Mouse (Mus musculus): ENCODE data around the gene Nploc4. TPM values are rescaled to one million over a fixed set of nuclear protein-coding genes. Genes with fewer than 3 reads are reported as not detected.

Nploc4 gene
- total and polyA plus RNA-seq, 2 experiments from 2014 or later: 28.6 to 65.8 TPM

DNA sequence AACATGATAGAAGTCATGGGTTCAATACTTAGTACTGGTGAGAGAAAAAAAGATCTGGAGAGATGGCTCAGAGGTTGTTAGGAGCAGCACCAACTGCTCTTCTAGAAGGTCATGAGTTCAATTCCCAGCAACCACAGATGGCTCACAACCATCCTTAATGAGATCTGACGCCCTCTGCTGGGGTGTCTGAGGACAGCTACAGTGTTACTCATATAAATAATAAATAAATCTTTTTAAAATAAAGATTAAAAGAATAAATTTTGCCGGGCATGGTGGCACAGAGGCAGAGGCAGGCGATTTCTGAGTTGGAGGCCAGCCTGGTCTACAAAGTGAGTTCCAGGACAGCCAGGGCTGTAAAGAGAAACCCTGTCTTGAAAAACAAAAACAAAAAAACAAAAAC is 98.7 kb downstream of the Nploc4 start:
- Histone ChIP-seq H3K36me3 (ENCODE audit: insufficient read depth) (no peaks in the 10 kb centered on the region), H3K4me2 (ENCODE audit: low read depth) (no peak overlapping the region), H3K4me3 (ENCODE audit: low read depth, low read length) (no peak overlapping the region), H3K27me3 (ENCODE audit: insufficient read depth, low read length) (no peaks in the 10 kb centered on the region), H3K4me1 (ENCODE audit: insufficient read depth) (no peaks in the 10 kb centered on the region), H3K27ac (ENCODE audit: low read depth, low read length) (no peak overlapping the region), H3K9ac (no peak overlapping the region), H3K9me3 (ENCODE audit: low read length) (no peaks in the 10 kb centered on the region)
- no peak for ATAC-seq
- no peak for DNase-seq
- WGBS: 74% methylated on average over 3 of the region's 3 CpGs
- TF ChIP-seq CTCF (IDR thresholded peaks at IDR 0.05; ENCODE audit: low read depth): no peak

DNA sequence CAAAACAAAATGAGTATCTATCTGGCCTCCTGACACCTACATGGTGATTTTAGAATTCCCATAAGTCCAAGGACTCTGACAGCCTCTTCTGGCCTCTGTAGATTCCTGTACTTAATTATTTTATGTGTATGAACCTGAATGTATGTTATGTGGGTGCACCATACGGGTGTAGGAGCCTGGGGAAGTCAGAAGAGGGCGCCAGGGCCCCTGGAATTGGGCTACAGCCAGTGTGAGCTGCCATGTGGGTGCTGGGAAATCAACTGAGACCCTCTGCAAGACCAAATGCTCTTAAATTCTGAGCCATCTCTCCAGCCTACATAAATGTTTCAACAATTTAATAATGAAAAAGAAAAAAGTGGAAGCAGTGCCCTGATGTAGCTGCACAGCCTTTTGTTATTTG is 100.1 kb downstream of the Nploc4 start:
- TF ChIP-seq CTCF (IDR thresholded peaks at IDR 0.05; ENCODE audit: low read depth): no peak
- no peak overlapping the region for H3K27ac ChIP-seq (ENCODE audit: low read depth, low read length)
- no peaks in the 10 kb centered on the region for H3K27me3 ChIP-seq (ENCODE audit: insufficient read depth, low read length)
- no peak overlapping the region for H3K9ac ChIP-seq
- no peaks in the 10 kb centered on the region for H3K4me1 ChIP-seq (ENCODE audit: insufficient read depth)
- no peak for DNase-seq
- H3K4me3 ChIP-seq (ENCODE audit: low read depth, low read length): no peak overlapping the region
- ATAC-seq: no peak
- no peaks in the 10 kb centered on the region for H3K9me3 ChIP-seq (ENCODE audit: low read length)
- H3K36me3 ChIP-seq (ENCODE audit: insufficient read depth): no peaks in the 10 kb centered on the region
- H3K4me2 ChIP-seq (ENCODE audit: low read depth): no peak overlapping the region
- 33% methylated on average over 2 of the region's 2 CpGs for WGBS

DNA sequence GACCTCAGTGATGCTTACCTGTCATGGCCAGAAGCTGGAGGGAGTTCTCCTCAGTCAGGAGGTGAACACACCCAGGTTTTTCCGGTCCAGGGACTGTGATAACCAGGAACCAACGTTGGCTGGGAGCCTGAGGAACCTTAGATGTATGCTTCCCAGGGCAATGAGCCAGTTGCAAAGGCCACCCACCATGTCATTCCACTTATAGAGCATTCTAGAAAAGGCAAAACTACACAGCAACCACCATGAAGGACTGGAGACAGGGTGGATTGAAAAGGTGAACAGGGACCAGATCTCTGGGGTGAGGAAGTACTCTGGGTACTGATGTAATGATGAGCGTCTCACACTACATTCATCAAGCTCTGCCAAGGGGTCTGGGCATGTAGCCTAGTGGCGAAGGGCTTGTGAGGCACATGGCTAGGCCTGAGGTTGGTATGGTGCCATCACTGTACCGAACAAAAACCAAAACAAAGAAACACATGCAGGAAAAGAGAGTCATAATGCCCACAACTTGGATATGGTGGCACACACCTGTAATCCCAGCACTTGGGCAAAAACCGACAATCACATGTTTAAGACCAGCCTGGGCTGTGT is 102.0 kb downstream of the Nploc4 start:
- Histone ChIP-seq H3K27ac (ENCODE audit: low read depth, low read length) (no peak overlapping the region), H3K9ac (no peak overlapping the region), H3K27me3 (ENCODE audit: insufficient read depth, low read length) (no peaks in the 10 kb centered on the region), H3K4me3 (ENCODE audit: low read depth, low read length) (no peak overlapping the region), H3K9me3 (ENCODE audit: low read length) (no peaks in the 10 kb centered on the region), H3K36me3 (ENCODE audit: insufficient read depth) (no peaks in the 10 kb centered on the region), H3K4me2 (ENCODE audit: low read depth) (no peak overlapping the region), H3K4me1 (ENCODE audit: insufficient read depth) (no peaks in the 10 kb centered on the region)
- DNase-seq: no peak
- no peak for TF ChIP-seq CTCF (IDR thresholded peaks at IDR 0.05; ENCODE audit: low read depth)
- ATAC-seq: no peak
- WGBS: 76% methylated on average over 6 of the region's 6 CpGs

Small RNA genes within 50 kb of the gene (microRNA-seq; reads per million reads assigned to microRNA genes)
- 0 reads per million in 2 experiments for gene Gm23419
- gene Mir6935: 3.9 to 4.3 reads per million in 2 experiments

Other genes starting within 250 kb of the Nploc4 start
- 19.3 and 26.5 TPM in 2 replicates for gene Bahcc1, start 204.8 kb downstream of the Nploc4 start, total RNA-seq (2014; rRNA removed)
- 3.9 and 6.5 TPM in 2 replicates for gene Bahcc1, start 204.8 kb downstream of the Nploc4 start, polyA plus RNA-seq (2015; fragmentation: Nextera tagmentation; extraction: Ambion mirVana)
- gene Actg1, start 89.2 kb downstream of the Nploc4 start, total RNA-seq (2014; rRNA removed): 2,455 and 2,516 TPM in 2 replicates
- 4,096 and 4,381 TPM in 2 replicates for gene Actg1, start 89.2 kb downstream of the Nploc4 start, polyA plus RNA-seq (2015; fragmentation: Nextera tagmentation; extraction: Ambion mirVana)
- 0.29 TPM in 1 of 2 replicates, not detected in the other for gene Fscn2, start 76.2 kb downstream of the Nploc4 start, total RNA-seq (2014; rRNA removed)
- 1.9 and 2.0 TPM in 2 replicates for gene Fscn2, start 76.2 kb downstream of the Nploc4 start, polyA plus RNA-seq (2015; fragmentation: Nextera tagmentation; extraction: Ambion mirVana)
- gene Faap100, start 58.9 kb downstream of the Nploc4 start, total RNA-seq (2014; rRNA removed): 107 and 132 TPM in 2 replicates
- 73.4 and 97.8 TPM in 2 replicates for gene Faap100, start 58.9 kb downstream of the Nploc4 start, polyA plus RNA-seq (2015; fragmentation: Nextera tagmentation; extraction: Ambion mirVana)
- not detected in 2 replicates for gene Tspan10, start 4.9 kb upstream of the Nploc4 start, total RNA-seq (2014; rRNA removed)
- not detected in 2 replicates for gene Tspan10, start 4.9 kb upstream of the Nploc4 start, polyA plus RNA-seq (2015; fragmentation: Nextera tagmentation; extraction: Ambion mirVana)
- 0.33 TPM in 1 of 2 replicates, not detected in the other for gene Pde6g, start 15.8 kb upstream of the Nploc4 start, total RNA-seq (2014; rRNA removed)
- 0.18 and 1.4 TPM in 2 replicates for gene Pde6g, start 15.8 kb upstream of the Nploc4 start, polyA plus RNA-seq (2015; fragmentation: Nextera tagmentation; extraction: Ambion mirVana)
- gene Oxld1, start 20.4 kb upstream of the Nploc4 start, total RNA-seq (2014; rRNA removed): 9.9 and 15.2 TPM in 2 replicates
- gene Oxld1, start 20.4 kb upstream of the Nploc4 start, polyA plus RNA-seq (2015; fragmentation: Nextera tagmentation; extraction: Ambion mirVana): 12.7 and 13.8 TPM in 2 replicates
- gene Ccdc137, start 20.4 kb upstream of the Nploc4 start, total RNA-seq (2014; rRNA removed): 18.1 and 21.0 TPM in 2 replicates
- gene Ccdc137, start 20.4 kb upstream of the Nploc4 start, polyA plus RNA-seq (2015; fragmentation: Nextera tagmentation; extraction: Ambion mirVana): 13.6 and 15.4 TPM in 2 replicates
- 35.2 and 37.8 TPM in 2 replicates for gene Arl16, start 29.9 kb upstream of the Nploc4 start, total RNA-seq (2014; rRNA removed)
- gene Arl16, start 29.9 kb upstream of the Nploc4 start, polyA plus RNA-seq (2015; fragmentation: Nextera tagmentation; extraction: Ambion mirVana): 40.3 and 56.4 TPM in 2 replicates
- gene Mrpl12, start 46.9 kb upstream of the Nploc4 start, total RNA-seq (2014; rRNA removed): 42.6 and 49.9 TPM in 2 replicates
- gene Mrpl12, start 46.9 kb upstream of the Nploc4 start, polyA plus RNA-seq (2015; fragmentation: Nextera tagmentation; extraction: Ambion mirVana): 143 and 179 TPM in 2 replicates
- 20.9 and 22.8 TPM in 2 replicates for gene Slc25a10, start 54.1 kb upstream of the Nploc4 start, total RNA-seq (2014; rRNA removed)
- 20.5 and 21.1 TPM in 2 replicates for gene Slc25a10, start 54.1 kb upstream of the Nploc4 start, polyA plus RNA-seq (2015; fragmentation: Nextera tagmentation; extraction: Ambion mirVana)
- not detected in 2 replicates for gene Gcgr, start 93.0 kb upstream of the Nploc4 start, total RNA-seq (2014; rRNA removed)
- gene Gcgr, start 93.0 kb upstream of the Nploc4 start, polyA plus RNA-seq (2015; fragmentation: Nextera tagmentation; extraction: Ambion mirVana): 0.09 and 0.22 TPM in 2 replicates
- 103 and 105 TPM in 2 replicates for gene Mcrip1, start 112.0 kb upstream of the Nploc4 start, total RNA-seq (2014; rRNA removed)
- gene Mcrip1, start 112.0 kb upstream of the Nploc4 start, polyA plus RNA-seq (2015; fragmentation: Nextera tagmentation; extraction: Ambion mirVana): 261 and 275 TPM in 2 replicates
- not detected in 2 replicates for gene Ppp1r27, start 113.4 kb upstream of the Nploc4 start, total RNA-seq (2014; rRNA removed)
- gene Ppp1r27, start 113.4 kb upstream of the Nploc4 start, polyA plus RNA-seq (2015; fragmentation: Nextera tagmentation; extraction: Ambion mirVana): not detected in 2 replicates
- 162 and 174 TPM in 2 replicates for gene P4hb, start 135.5 kb upstream of the Nploc4 start, total RNA-seq (2014; rRNA removed)
- gene P4hb, start 135.5 kb upstream of the Nploc4 start, polyA plus RNA-seq (2015; fragmentation: Nextera tagmentation; extraction: Ambion mirVana): 208 and 218 TPM in 2 replicates
- gene Arhgdia, start 143.9 kb upstream of the Nploc4 start, total RNA-seq (2014; rRNA removed): 214 and 237 TPM in 2 replicates
- 416 and 435 TPM in 2 replicates for gene Arhgdia, start 143.9 kb upstream of the Nploc4 start, polyA plus RNA-seq (2015; fragmentation: Nextera tagmentation; extraction: Ambion mirVana)
- 99.8 and 111 TPM in 2 replicates for gene Alyref, start 160.7 kb upstream of the Nploc4 start, total RNA-seq (2014; rRNA removed)
- 207 and 238 TPM in 2 replicates for gene Alyref, start 160.7 kb upstream of the Nploc4 start, polyA plus RNA-seq (2015; fragmentation: Nextera tagmentation; extraction: Ambion mirVana)
- gene Anapc11, start 160.7 kb upstream of the Nploc4 start, total RNA-seq (2014; rRNA removed): 54.2 and 64.2 TPM in 2 replicates
- gene Anapc11, start 160.7 kb upstream of the Nploc4 start, polyA plus RNA-seq (2015; fragmentation: Nextera tagmentation; extraction: Ambion mirVana): 207 and 226 TPM in 2 replicates
- gene Npb, start 170.8 kb upstream of the Nploc4 start, total RNA-seq (2014; rRNA removed): not detected in 2 replicates
- 0.42 and 0.80 TPM in 2 replicates for gene Npb, start 170.8 kb upstream of the Nploc4 start, polyA plus RNA-seq (2015; fragmentation: Nextera tagmentation; extraction: Ambion mirVana)
- 102 and 129 TPM in 2 replicates for gene Pcyt2, start 180.2 kb upstream of the Nploc4 start, total RNA-seq (2014; rRNA removed)
- 107 and 117 TPM in 2 replicates for gene Pcyt2, start 180.2 kb upstream of the Nploc4 start, polyA plus RNA-seq (2015; fragmentation: Nextera tagmentation; extraction: Ambion mirVana)
- 48.7 and 51.8 TPM in 2 replicates for gene Sirt7, start 187.5 kb upstream of the Nploc4 start, total RNA-seq (2014; rRNA removed)
- gene Sirt7, start 187.5 kb upstream of the Nploc4 start, polyA plus RNA-seq (2015; fragmentation: Nextera tagmentation; extraction: Ambion mirVana): 37.4 and 40.7 TPM in 2 replicates
- 37.5 and 40.1 TPM in 2 replicates for gene Mafg, start 195.9 kb upstream of the Nploc4 start, total RNA-seq (2014; rRNA removed)
- 24.6 and 39.7 TPM in 2 replicates for gene Mafg, start 195.9 kb upstream of the Nploc4 start, polyA plus RNA-seq (2015; fragmentation: Nextera tagmentation; extraction: Ambion mirVana)
- gene Pycr1, start 206.1 kb upstream of the Nploc4 start, total RNA-seq (2014; rRNA removed): 8.7 and 13.8 TPM in 2 replicates
- 19.5 and 23.0 TPM in 2 replicates for gene Pycr1, start 206.1 kb upstream of the Nploc4 start, polyA plus RNA-seq (2015; fragmentation: Nextera tagmentation; extraction: Ambion mirVana)
- gene Myadml2, start 210.4 kb upstream of the Nploc4 start, total RNA-seq (2014; rRNA removed): 1.1 and 3.2 TPM in 2 replicates
- gene Myadml2, start 210.4 kb upstream of the Nploc4 start, polyA plus RNA-seq (2015; fragmentation: Nextera tagmentation; extraction: Ambion mirVana): 1.3 and 1.5 TPM in 2 replicates
- 5.5 and 5.9 TPM in 2 replicates for gene Notum, start 223.5 kb upstream of the Nploc4 start, total RNA-seq (2014; rRNA removed)
- gene Notum, start 223.5 kb upstream of the Nploc4 start, polyA plus RNA-seq (2015; fragmentation: Nextera tagmentation; extraction: Ambion mirVana): 3.6 and 4.9 TPM in 2 replicates
- 97.7 and 102 TPM in 2 replicates for gene Aspscr1, start 235.3 kb upstream of the Nploc4 start, total RNA-seq (2014; rRNA removed)
- 137 and 139 TPM in 2 replicates for gene Aspscr1, start 235.3 kb upstream of the Nploc4 start, polyA plus RNA-seq (2015; fragmentation: Nextera tagmentation; extraction: Ambion mirVana)

Measured in forebrain, postnatal 0 days (tissue).